Mouse (Mus musculus): ENCODE data around the gene Bmp10.

Gene Bmp10

DNA sequence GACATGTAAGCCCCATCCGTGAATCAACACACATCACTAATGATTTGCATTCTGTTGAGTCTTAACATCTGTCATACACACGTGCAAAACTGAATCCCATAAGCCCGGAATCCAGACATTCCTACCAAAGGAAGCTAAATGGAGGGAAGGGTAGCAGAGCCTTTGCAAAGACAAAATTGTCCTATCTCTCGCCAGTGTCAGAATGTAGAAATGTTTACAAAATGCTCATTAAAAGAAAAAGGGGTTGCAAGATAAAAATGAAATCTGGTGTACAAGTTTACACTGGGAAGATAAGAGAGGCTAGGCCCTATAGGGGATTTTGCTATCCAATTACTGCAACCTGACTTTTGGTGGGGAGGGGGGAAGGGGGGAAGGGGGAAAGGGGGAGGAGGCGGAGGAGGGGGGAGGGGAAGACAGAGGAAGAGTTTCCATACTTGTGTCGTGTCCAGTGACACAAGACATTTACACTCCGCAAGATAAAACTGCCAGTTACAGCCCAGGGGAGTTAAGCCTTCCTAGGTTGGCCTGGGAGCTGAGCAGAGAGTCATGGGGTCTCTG, at the start of gene Bmp10:
Bmp10 (plus strand) TSS at position 508 of the 558 bp plus-strand sequence.
- no peak for DNase-seq

DNA sequence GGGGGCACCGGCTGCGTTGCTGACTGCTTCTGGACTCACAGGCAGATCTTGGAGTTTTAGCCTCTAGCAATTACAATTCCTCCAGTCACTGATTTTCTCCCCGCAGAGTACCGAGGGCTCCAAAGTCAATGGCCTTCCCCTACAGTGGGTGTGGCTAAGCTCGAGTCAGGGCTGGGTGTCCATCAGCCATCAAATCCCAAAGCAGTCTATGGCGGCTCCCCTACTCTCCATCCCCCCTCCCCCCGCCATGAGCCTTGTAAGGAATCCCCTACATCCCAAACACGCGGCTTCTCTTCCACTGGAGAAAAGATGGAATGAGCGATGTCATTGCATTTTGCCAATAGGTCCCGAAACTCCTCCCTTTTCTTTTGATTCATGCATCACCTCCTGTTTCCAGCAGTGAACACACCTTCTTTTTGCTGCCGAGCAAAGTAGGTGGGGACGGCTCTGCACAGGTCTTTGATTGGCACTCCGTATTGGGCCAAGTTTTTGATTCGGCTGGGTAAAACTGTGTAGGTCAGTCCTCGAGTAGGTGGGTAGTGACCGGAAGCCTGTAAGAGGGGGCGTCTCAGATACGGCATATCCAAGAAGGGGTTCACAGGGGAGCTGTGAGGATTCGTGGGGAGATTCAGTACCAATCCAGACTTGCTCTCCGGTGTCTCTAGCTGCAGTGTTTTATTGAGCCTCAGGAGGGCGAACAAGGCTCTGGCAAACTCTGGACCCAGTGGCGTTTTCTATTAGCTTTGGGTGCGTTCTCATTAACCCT, 44.7 kb upstream of the Bmp10 start:
- peak; percentile 25 for DNase-seq

DNA sequence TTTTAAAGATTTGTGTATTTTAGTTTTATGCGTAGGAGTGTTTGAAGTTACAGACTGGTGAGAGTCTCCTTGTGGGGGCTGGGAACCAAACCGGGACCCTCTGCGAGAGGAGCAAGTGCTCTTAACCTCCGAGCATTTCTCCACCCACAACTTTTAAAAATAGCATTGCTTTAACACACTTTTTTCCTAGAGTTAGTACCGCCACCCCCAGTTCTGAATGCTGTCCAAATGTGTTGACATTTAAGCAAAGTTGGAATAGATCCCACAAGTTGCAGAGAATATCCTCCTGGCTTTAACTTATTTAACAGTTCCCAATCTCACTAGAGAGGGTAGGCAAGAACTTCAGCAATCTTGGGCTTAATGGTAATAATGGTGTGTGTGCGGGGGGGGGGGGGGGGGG, 44.0 kb upstream of the Bmp10 start:
- DNase-seq, result no peak

DNA sequence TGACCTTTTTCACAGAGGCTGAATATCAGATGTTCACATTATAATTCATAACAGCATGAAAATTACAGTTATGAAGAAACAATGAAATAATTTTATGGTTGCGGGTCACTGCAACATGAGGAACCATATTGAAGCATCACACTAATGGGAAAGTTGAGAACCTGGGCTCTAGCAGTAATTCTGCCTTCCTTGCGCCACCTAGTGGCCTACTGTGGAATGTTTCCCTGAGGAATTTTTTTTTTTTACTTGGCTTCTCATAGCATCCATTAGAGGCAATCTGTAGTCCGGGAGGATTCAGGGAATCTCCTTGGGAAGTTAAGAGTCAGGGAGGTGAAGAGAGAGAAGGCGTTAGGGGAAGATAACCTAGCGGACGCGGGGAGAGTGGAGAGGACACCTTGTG, 42.6 kb upstream of the Bmp10 start:
- peak; percentile 70 for DNase-seq

- no peak for DNase-seq
These were observed 42.1 kb upstream of the Bmp10 start for GRCm38 (mm10) chr6:87386681-87387080.

DNA sequence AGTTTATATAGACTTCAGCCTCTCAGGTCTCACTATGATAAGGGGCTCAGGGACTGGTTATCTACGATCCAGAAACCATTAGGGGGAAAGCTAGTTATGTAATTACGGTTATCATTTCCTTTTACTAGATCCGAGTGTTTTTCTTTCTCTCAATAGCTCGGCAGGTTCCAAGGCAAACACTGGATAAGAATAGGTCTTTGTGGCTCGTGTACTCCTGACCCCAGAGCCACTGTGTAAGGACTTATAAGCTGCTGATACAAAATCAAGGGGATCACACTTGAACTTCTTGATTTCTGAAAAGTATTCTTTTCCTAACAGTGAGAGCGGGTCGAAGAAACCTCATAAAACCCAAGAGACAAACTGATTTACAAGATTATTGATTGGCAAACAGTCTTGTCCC, 39.9 kb upstream of the Bmp10 start, which contains the start of gene Gkn3:
Gkn3 (minus strand) TSS at position 59 of the 400 bp plus-strand sequence.
- DNase-seq, result no peak

GRCm38 (mm10) chr6:87389455-87389989, 39.3 kb upstream of the Bmp10 start:
- no peak for DNase-seq

DNA sequence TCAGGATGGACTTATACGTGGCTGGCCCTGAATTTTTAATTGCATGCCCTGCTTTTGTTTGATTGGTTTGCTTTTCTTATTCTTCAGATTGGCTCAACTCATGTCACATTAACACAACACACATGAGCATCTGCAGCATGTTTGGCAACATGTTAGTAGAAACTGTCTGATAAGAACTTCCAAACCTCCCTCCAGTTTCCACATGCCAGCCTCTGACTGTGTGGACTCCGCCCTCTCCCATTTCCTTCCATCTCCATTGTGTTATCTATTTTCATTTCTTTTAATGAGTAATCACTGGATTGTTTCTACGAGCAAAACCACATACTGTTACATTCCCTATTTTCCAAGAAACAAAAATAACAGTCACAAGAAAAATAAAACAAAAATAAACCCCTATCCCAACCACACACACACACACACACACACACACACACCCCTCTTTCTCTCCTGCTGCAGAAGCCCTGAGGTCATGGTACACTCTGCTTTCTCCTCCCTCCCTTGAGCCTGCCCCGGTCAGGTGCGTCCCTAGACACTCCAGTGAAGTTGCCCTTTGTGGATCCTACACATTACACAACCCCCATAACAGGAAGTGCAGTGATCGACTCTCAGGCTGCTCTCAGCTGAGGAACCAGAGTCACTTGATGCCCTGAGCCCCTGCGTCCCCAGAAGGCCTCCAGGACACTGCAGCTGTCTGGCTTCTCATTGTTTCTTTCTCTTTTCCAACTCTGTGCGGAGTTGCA, 35.2 kb upstream of the Bmp10 start:
- DNase-seq, result peak; percentile 47

GRCm38 (mm10) chr6:87394783-87395182, 34.0 kb upstream of the Bmp10 start:
- peak; percentile 40 for DNase-seq

GRCm38 (mm10) chr6:87399137-87399536, 29.7 kb upstream of the Bmp10 start:
- peak; percentile 71 for DNase-seq

GRCm38 (mm10) chr6:87399886-87400566, 28.8 kb upstream of the Bmp10 start:
- no peak for DNase-seq

- DNase-seq, result no peak
These were observed 27.3 kb upstream of the Bmp10 start for GRCm38 (mm10) chr6:87401456-87401855.

DNA sequence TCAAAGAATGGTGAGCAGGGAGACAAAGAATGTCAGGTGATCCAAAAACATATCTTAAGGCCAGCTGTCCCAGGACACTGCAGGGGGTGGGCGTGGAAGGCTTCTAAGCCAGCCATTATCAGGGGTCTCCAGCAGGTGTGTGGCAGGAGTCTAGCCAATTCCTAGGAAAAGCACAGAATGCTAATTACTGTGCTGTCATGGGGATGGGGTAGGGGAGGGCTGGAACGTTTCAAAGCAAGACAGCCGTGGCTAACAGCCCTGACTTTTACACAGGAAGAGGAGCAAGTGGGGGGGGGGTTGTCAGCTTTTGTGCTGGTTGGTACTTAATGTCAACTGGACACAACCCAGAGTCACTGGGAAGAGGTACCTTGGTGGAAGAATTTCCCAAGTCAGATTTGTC, 16.8 kb upstream of the Bmp10 start:
- DNase-seq, result no peak

DNA sequence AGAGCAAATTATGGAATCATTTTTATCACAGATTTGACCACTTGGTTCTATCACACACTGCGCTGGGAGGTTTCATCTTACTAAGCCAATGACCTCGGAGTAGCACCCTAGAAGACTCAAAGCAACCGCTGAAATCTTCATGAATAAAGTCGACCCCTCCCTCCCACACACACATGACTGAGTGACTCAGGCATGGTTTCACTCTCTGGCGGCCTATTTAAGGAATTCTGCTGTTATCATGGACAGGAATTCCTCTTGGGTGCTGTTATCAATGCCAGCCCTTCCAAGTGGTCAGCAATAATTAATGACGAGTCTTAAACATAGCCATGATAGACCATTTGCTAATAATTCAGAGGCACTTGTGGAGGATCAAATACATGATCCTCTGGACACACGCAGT, 6.5 kb upstream of the Bmp10 start:
- DNase-seq, result no peak

DNA sequence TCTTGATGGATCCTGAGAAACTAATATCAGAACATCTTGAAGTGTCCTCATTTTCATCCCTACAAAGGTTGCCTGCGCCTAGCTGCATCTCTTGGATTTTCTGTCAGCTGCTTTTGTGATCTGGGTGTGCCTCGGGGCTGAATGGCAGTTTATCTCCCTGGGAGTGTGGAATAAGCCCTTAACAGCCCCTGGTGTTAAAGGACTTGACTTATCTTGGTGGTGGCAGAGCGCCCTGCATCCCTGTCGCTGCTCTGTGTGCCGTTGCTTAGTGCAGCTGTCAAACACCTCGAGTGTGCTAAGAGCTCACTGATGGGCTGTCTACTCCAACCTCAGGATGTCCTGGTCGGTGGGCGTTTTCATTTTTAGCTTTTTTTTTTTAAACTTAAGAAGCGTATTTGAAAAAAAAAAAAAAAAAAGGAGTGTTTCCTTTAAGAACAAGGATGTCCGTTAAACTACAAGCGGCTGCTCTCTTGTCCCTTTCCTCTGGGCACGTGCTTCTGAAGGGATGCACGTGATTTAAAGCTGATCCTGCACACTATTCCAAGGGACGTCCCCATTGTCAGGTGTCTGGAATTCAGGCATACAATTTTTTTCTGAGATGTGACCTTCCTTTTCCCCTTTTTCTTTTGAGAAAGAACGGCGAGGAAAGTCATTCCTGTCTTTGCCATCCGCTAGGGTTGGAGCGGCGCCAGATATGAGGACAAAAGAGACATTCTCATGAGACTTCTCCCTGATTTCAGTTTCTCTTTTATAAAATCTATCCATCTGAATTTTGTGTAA, 4.6 kb upstream of the Bmp10 start:
- peak; percentile 48 for DNase-seq

GRCm38 (mm10) chr6:87426954-87427353, 1.8 kb upstream of the Bmp10 start:
- no peak for DNase-seq

DNA sequence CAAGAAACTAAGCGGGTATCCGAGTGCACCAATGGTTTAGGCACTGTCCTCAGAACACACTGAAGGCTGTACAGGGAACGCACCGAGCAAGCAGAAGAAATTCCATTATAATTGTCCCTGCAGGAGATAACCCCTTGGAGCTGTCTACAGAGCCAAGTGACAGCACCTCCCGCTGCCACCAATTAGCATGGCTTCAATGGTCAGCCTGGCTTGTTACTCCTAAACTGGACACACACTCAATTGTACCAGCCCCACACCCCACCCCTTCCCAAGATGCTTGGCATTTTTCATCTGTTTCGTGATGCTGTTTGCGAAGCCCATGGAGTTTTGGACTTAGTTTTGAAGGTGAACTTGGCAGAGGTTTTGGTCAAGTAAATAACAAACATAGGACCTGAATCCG, 1.2 kb upstream of the Bmp10 start:
- DNase-seq, result no peak

DNA sequence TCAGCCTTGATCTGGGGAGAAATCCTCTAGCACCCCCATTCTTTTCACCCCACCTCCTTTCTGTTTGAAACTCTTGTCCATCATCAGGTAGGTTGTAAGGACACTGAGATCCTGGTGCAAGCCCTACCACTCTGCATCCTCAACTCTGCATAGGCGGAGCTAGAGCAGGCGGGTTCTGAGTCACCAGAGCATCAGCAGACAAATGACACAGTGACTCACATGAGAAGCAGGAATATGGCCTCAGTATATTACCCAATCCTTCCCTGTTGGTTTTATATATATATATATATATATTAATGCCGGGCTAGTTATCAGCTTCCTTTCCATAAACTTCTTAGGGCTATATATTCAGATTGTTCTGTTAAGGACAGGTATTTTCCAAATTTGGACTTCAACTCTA, 7.0 kb downstream of the Bmp10 start:
- DNase-seq, result no peak

GRCm38 (mm10) chr6:87436745-87437144, 8.0 kb downstream of the Bmp10 start:
- DNase-seq, result no peak

- no peak for DNase-seq
These were observed 14.5 kb downstream of the Bmp10 start for GRCm38 (mm10) chr6:87443253-87443652.

DNA sequence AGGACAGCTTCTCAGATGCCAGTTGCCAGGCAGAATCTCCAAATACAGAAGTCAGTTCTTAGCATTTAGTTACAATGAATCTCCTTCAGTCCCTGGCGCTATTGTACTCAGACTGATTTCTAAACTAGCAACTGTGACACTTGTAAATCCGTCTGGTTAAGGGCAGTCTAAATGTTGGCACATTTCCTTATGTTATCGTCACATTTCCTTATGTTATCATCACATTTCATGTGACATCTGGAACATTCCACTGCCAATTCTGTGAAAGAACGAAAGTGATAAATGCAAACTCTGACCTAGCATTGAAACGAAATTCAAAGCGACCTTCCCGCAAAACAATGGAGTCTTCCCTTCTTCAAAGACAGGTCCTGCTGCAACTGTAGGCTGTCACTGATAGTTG, 16.4 kb downstream of the Bmp10 start:
- no peak for DNase-seq

- no peak for DNase-seq
These were observed 18.4 kb downstream of the Bmp10 start for GRCm38 (mm10) chr6:87447217-87447616.

All from kidney, postnatal 14 days (tissue).